In genomic region chr2:143929607-143930311, GRCm38 (mm10) we compare ENCODE assay signal across 23 mouse cellular contexts. TPM values are rescaled to one million over a fixed set of nuclear protein-coding genes. Genes with fewer than 3 reads are reported as not detected.
DNase-seq lines count a peak whose midpoint lies in the region; ATAC-seq and TF ChIP-seq lines count a peak whose summit lies in the region.
"Had no signal": no experiment of that assay in that cellular context is flagged by ENCODE, and none has a peak within 500 bp of the region (broad histone marks: within the 10 kb centered on the region; RNA-seq: fewer than 3 reads in every experiment).

No protein-coding gene starts in this region.

- TF ChIP-seq POLR2A in limb, embryonic 14.5 days (IDR thresholded peaks at IDR 0.05; ENCODE audit: borderline replicate concordance, extremely low read depth, insufficient read depth, insufficient read length): no peak

- peak; percentile 57; the same call in 1 of the 2 replicates for ATAC-seq in frontal cortex, adult (ENCODE audit: low TSS enrichment)
- no peak for ATAC-seq in limb, embryonic 14.5 days (ENCODE audit: low FRiP score, low read depth)
- ATAC-seq in Patski: peak; percentile 19
- ATAC-seq in intestine, embryonic 16.5 days: peak; percentile 54
- ATAC-seq: CD4-positive, CD25-positive, alpha-beta regulatory T cell, adult 4 months; forebrain, embryonic 13.5 days had no signal

- no peak for DNase-seq in frontal cortex, postnatal 14 days (ENCODE audit: low spot score in 2 of 2)
- DNase-seq in limb, embryonic 14.5 days (ENCODE audit: low spot score): peak; percentile 29
- DNase-seq in limb, embryonic 10.5 days (ENCODE audit: low spot score): no peak
- DNase-seq in Patski (ENCODE audit: low read depth, low spot score): no peak
- no peak for DNase-seq in adrenal gland, postnatal 14 days
- DNase-seq: cerebellum, adult 11-12 months; cerebellum, postnatal 10 days; heart, postnatal 10 days; kidney, adult 18-20 months; layer of hippocampus, adult 9-11 months; liver, embryonic 13.5 days; lung, adult 2 months; lung, postnatal 14 days; thymus, adult 18-20 months; thymus, postnatal 36 days had no signal

- POLR2A ChIA-PET in Patski (lab: Charles Lee): interaction anchor here (0.6 kb wide), 1 partner anchor 347 kb away, joined by 3 read pairs; no protein-coding TSS in a partner anchor

- CTCF ChIA-PET in Patski (lab: Charles Lee): no interaction called here

- in situ Hi-C loops in Patski (cut with MboI; ENCODE audit: low pct_unique_long_range_greater_than_20kb): no loop called here

- TF ChIP-seq CTCF in Patski (IDR thresholded peaks at IDR 0.05): no peak

- no peak overlapping the region for H3K4me2 ChIP-seq in limb, embryonic 14.5 days (replicated peaks; ENCODE audit: low read depth, low read length, severe bottlenecking)
- no peak overlapping the region for H3K4me2 ChIP-seq in intestine, embryonic 16.5 days (ENCODE audit: low read depth, low read length)
- H3K4me2 ChIP-seq: forebrain, embryonic 13.5 days; heart, embryonic 11.5 days; hindbrain, embryonic 14.5 days; liver, embryonic 13.5 days; neural tube, embryonic 15.5 days had no signal

- no peaks in the 10 kb centered on the region for H3K36me3 ChIP-seq in limb, embryonic 14.5 days (ENCODE audit: control insufficient read depth, insufficient read depth, low read length)
- H3K36me3 ChIP-seq in limb, embryonic 10.5 days: peaks cover 6% of the 10 kb centered on the region; the same call in 1 of the 2 replicates
- H3K36me3 ChIP-seq in intestine, embryonic 16.5 days (ENCODE audit: control insufficient read depth, insufficient read depth, low read length): no peaks in the 10 kb centered on the region
- H3K36me3 ChIP-seq: neural tube, embryonic 15.5 days had no signal

- WGBS in limb, embryonic 14.5 days: 68% methylated on average over 3 of the region's 3 CpGs
- WGBS in limb, embryonic 10.5 days: 75% methylated on average over 3 of the region's 3 CpGs
- 33% methylated on average over 3 of the region's 3 CpGs for WGBS in intestine, embryonic 16.5 days

- no peaks in the 10 kb centered on the region for H3K4me1 ChIP-seq in limb, embryonic 14.5 days (ENCODE audit: control insufficient read depth, insufficient read depth, low read length)
- no peaks in the 10 kb centered on the region for H3K4me1 ChIP-seq in limb, embryonic 10.5 days
- H3K4me1 ChIP-seq in intestine, embryonic 16.5 days (ENCODE audit: control insufficient read depth, insufficient read depth, low read length): peaks cover 14% of the 10 kb centered on the region

- no peaks in the 10 kb centered on the region for H3K27me3 ChIP-seq in limb, embryonic 14.5 days (ENCODE audit: control insufficient read depth, insufficient read depth, low read length)
- no peaks in the 10 kb centered on the region for H3K27me3 ChIP-seq in limb, embryonic 10.5 days (ENCODE audit: low read depth, poor library complexity, severe bottlenecking)
- H3K27me3 ChIP-seq in Patski: no peaks in the 10 kb centered on the region
- H3K27me3 ChIP-seq in intestine, embryonic 16.5 days (replicated peaks; ENCODE audit: control insufficient read depth, insufficient read depth, low read length): no peaks in the 10 kb centered on the region
- H3K27me3 ChIP-seq: forebrain, embryonic 13.5 days; liver, embryonic 13.5 days; neural tube, embryonic 15.5 days had no signal

- H3K27ac ChIP-seq in limb, embryonic 14.5 days (replicated peaks; ENCODE audit: low read depth, low read length): no peak overlapping the region
- H3K27ac ChIP-seq in limb, embryonic 10.5 days: no peak overlapping the region
- no peak overlapping the region for H3K27ac ChIP-seq in intestine, embryonic 16.5 days (ENCODE audit: low read length)
- H3K27ac ChIP-seq: forebrain, embryonic 13.5 days; hindbrain, embryonic 14.5 days; kidney, postnatal 0 days; liver, embryonic 13.5 days; neural tube, embryonic 15.5 days had no signal

- H3K9me3 ChIP-seq in limb, embryonic 14.5 days (ENCODE audit: control insufficient read depth, low read length): no peaks in the 10 kb centered on the region
- H3K9me3 ChIP-seq in limb, embryonic 10.5 days (replicated peaks): no peaks in the 10 kb centered on the region
- H3K9me3 ChIP-seq in intestine, embryonic 16.5 days (ENCODE audit: control insufficient read depth, low read length): no peaks in the 10 kb centered on the region
- H3K9me3 ChIP-seq: forebrain, embryonic 13.5 days; liver, embryonic 13.5 days; neural tube, embryonic 15.5 days had no signal

- H3K4me3 ChIP-seq in limb, embryonic 14.5 days (replicated peaks; ENCODE audit: low read length): no peak overlapping the region
- no peak overlapping the region for H3K4me3 ChIP-seq in limb, embryonic 10.5 days
- H3K4me3 ChIP-seq in intestine, embryonic 16.5 days (ENCODE audit: low read length): no peak overlapping the region
- H3K4me3 ChIP-seq: forebrain, embryonic 13.5 days; liver, embryonic 13.5 days; neural tube, embryonic 15.5 days had no signal

- H3K9ac ChIP-seq in limb, embryonic 14.5 days (ENCODE audit: low read depth, low read length, severe bottlenecking): no peak overlapping the region
- no peak overlapping the region for H3K9ac ChIP-seq in intestine, embryonic 16.5 days (ENCODE audit: low read depth, low read length)
- H3K9ac ChIP-seq: forebrain, embryonic 13.5 days; hindbrain, embryonic 14.5 days; liver, embryonic 13.5 days; neural tube, embryonic 15.5 days had no signal

RNA-seq across cellular contexts. Expression of gene Dstn, which starts 14.6 kb away (rescaled TPM):
- polyA plus RNA-seq in limb, embryonic 14.5 days (2012; rRNA removed): 88.1 and 111 TPM in 2 replicates
- polyA plus RNA-seq in limb, embryonic 14.5 days (2014; fragmentation: Nextera tagmentation; extraction: Ambion mirVana): 420 and 437 TPM in 2 replicates
- polyA plus RNA-seq in limb, embryonic 10.5 days (2016; fragmentation: Nextera tagmentation; extraction: Ambion mirVana): 289 and 311 TPM in 2 replicates
- polyA plus RNA-seq in Patski (2021): 272 TPM
- 822 and 823 TPM in 2 replicates for polyA plus RNA-seq in intestine, embryonic 16.5 days (2015; fragmentation: Nextera tagmentation; extraction: Ambion mirVana)
- 194 and 201 TPM in 2 replicates for total RNA-seq in adrenal gland, postnatal 14 days (2021)
